Mouse (Mus musculus) ovary, adult 18-20 months (tissue): ENCODE data around the gene Bcl9l.

ENCODE experiments used
- DNase-seq: peaks from one replicate; pipeline ENCODE4 v3.0.0; 2022; ENCODE audit warnings: low spot score, mixed read lengths

Gene Bcl9l

GRCm38 (mm10) chr9:44497624-44498377 lies 15.2 kb downstream of the Bcl9l start:
- no peak for DNase-seq

GRCm38 (mm10) chr9:44498421-44499355 lies 16.1 kb downstream of the Bcl9l start:
- peak; percentile 80 for DNase-seq

GRCm38 (mm10) chr9:44499356-44500162 lies 16.9 kb downstream of the Bcl9l start:
- peak; percentile 33 for DNase-seq

- DNase-seq: no peak
Observed at GRCm38 (mm10) chr9:44500163-44500533, 17.5 kb downstream of the Bcl9l start.

DNA sequence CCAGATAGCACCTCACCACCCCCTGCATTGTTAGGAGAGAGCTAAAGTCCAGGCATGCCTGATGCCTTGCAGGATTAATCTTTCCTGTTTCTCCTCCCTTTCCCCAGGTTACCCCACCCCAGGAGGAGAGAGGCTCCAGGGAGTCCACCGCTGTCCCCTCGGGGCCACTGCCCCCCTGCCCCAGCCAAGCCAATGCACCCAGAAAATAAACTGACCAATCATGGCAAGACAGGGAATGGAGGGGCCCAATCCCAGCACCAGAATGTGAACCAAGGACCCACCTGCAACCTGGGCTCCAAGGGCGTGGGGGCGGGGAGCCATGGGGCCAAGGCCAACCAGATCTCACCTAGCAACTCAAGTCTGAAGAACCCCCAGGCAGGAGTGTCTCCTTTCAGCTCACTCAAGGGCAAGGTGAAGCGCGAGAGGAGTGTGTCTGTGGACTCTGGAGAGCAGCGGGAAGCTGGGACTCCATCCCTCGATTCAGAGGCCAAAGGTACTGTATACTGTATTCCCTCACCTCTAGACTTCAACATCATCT lies 18.1 kb downstream of the Bcl9l start:
- no peak for DNase-seq

DNA sequence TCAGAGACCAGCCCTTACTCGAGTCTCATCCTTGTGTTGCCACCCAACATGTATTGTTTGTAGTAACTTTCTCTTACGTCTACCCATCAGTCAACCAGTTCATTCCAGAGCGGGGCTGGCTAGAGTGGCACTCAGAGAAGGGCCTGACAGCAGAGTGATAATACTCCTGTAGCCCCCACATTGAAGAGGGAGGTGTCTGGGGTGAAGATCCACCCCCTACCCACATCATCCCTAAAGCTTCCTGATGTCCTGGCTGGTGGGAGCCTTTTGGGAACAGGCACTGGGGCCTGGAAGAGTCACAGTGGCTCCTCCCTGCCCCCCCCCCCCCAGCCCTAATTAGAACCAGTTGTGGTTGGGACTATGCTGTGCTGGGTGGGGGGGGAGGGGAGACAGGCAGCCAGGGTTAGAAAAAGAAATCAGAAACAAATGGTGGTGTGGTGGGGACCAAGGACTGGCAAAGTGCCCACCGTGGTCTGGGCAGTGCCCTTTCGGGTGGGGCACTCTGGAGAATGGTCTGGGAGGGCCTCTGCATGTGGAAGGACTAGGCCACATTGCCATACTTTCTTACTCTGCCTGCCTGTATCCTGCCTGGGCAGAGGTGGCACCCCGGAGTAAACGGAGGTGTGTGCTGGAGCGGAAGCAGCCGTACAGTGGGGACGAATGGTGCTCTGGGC lies 18.7 kb downstream of the Bcl9l start:
- peak; percentile 8 for DNase-seq

DNA sequence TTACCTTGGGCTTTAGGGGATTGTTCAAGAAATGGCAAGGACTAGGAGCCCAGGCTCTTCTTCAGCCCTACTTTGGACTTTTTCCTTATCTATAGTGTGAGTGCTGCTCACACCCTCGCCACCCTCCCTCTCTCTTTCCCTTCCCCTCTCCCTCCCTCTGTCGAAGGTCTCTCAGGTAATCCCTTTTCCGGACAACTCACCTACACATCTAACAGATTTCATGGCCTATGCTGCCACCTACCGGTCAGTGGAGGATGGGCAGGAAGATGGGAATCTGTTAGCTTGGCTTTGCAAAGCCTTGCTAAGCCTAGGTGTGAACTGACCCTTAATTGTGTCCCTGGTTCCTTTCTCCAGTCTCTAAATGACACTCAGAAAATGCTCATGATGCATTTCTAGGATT lies 19.4 kb downstream of the Bcl9l start:
- DNase-seq: peak; percentile 25

GRCm38 (mm10) chr9:44504893-44505823 lies 22.5 kb downstream of the Bcl9l start:
- DNase-seq: peak; percentile 4

- no peak for DNase-seq
Observed at GRCm38 (mm10) chr9:44505824-44506467, 23.3 kb downstream of the Bcl9l start.

GRCm38 (mm10) chr9:44506566-44506965 lies 23.9 kb downstream of the Bcl9l start:
- no peak for DNase-seq

- DNase-seq: no peak
Observed at GRCm38 (mm10) chr9:44507345-44507744, 24.7 kb downstream of the Bcl9l start.

DNA sequence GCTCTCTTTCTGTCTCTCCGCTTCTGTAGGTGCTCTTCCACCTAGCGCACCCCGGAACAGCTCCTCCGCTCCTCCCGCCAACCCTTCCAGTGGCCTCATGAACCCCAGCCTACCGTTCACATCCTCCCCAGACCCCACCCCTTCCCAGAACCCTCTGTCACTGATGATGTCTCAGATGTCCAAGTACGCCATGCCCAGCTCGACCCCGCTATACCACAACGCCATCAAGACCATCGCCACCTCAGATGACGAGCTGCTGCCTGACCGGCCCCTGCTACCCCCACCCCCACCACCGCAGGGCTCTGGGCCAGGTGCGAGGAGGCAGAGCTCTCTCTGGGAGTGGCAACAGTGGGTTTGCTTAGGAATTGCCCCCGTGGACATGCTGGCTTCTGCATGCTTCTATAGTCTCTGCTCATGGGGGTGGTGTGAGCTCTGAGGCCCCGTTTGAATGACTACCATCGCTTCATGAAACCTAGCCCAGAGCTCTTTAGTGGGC lies 25.5 kb downstream of the Bcl9l start:
- DNase-seq: no peak

DNA sequence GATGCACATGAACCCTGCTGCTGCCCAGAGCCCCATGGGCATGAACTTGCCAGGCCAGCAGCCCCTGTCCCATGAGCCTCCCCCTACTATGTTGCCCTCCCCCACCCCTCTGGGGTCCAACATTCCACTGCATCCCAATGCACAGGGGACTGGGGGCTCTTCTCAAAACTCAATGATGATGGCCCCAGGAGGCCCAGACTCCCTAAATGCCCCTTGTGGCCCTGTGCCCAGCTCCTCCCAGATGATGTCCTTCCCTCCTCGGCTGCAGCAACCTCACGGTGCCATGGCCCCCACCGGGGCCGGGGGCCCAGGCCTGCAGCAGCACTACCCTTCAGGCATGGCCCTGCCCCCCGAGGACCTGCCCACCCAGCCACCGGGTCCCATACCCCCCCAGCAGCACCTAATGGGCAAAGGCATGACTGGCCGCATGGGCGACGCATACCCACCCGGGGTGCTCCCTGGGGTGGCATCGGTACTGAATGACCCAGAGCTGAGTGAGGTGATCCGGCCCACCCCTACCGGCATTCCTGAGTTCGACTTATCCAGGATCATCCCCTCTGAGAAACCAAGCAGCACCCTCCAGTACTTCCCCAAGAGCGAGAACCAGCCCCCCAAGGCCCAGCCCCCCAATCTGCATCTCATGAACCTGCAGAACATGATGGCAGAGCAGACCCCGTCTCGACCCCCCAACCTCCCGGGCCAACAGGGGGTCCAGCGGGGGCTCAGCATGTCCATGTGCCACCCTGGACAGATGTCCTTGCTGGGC lies 26.3 kb downstream of the Bcl9l start:
- DNase-seq: peak; percentile 5

DNA sequence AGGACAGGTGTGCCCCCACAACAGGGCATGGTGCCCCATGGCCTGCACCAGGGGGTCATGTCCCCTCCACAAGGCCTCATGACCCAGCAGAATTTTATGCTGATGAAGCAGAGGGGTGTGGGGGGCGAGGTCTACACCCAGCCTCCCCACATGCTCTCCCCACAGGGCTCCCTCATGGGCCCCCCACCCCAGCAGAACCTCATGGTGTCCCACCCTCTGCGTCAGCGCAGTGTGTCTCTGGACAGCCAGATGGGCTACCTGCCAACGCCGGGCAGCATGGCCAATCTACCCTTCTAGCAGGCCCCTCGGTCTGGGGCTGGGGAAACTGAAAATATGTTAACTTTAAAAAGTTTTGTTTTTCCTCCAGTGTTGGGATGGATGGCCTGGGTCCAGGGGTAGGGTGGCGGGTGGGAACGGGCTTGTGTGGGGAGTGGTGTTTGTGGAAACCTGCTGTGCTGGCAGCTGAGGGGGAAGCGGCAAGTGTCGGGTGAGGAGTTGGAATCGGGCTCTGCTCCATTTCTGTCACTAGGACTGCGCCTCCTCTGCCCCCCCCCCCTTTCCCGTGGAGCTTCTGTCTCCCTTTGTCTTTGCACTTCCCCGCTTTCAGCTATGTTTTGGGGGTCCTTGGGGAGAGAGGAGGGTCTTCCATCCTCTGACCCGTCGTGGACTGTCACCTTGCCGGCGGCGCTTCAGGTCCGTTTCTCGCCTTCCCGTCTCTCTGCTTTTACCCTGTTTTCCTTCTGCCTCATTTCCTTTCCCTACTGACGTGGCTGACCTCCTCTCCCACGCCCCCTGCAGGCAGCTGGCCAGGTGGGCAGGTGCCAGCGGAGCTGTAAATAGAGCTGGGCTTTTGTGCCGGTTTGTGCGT lies 27.1 kb downstream of the Bcl9l start:
- peak; percentile 82 for DNase-seq

- no peak for DNase-seq
Observed at GRCm38 (mm10) chr9:44510355-44510871, 27.8 kb downstream of the Bcl9l start.

DNA sequence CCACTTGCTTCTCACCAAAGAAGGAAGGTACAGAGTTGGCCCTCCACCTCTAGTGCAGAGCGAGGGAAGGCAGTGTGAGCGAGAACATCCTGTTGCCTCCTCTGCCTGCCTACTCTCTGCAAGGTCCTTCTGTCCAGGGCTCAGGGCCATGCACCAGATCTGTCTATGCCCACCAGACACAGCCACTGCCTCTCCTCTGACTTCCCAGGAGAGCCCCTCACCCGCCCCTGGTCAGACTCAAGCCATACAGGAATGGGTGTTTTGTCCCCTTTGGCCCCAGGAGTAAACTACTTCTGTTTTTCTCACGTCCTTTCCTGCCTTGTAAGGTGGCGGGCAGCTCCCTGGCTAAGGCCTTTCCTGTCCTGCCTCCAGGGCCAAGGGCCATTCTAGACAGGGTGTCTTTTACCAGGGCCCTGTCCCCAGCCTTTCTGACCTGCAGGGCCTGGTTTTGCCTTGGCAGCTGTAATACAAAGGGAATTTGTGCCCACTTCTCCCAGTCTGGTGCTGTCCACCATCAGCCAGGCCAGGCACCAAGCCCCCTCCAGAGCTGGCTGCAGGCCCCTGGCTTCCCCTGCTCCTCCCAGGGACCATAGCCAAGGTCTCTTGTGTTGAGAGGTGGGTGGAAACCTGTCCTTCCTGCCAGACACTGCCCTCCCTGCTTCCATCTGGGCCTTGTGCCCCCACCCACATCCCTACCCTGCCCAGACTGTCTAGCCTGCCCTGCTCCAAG lies 28.4 kb downstream of the Bcl9l start:
- DNase-seq: peak; percentile 43
